Mouse (Mus musculus) c-Kit-positive CD71-positive TER-119-positive erythroid progenitor cells, embryonic 14.5 days (primary cell): Measurements from ENCODE around the gene Chmp6.
A peak's percentile ranks its signal among the peaks of the same experiment; 100 is the strongest.

Experiments
- DNase-seq: peaks from one replicate; pipeline ENCODE4 v3.0.0-alpha.2; 2013; ENCODE audit warnings: low spot score

The Chmp6 gene

GRCm38 (mm10) chr11:119913291-119913934 lies at the start of gene Chmp6:
Chmp6 (plus strand) TSS chr11:119913441.
- DNase-seq: peak; percentile 73

DNA sequence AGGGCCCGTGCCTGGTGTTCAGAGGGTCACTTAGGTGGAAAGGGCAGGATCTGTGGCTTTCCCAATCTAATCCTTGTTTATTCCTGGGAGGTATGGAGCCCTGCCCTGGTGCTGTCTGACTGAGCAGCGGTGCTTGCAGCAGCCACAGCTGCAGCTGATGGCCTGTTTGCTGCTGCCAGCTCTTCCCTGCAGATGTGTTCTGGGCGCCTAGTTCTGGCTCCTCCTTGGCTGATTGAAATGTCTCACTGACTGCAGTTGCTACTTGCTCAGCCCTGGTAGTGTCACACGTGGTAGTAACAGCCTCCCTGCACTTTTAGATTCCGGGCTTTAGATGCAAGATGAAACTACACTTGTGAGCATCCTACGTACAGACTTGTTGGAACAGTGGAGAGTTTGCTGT lies 46.4 kb upstream of the Chmp6 start:
- no peak for DNase-seq

- no peak for DNase-seq
Observed at GRCm38 (mm10) chr11:119868138-119868537, 45.1 kb upstream of the Chmp6 start.

DNA sequence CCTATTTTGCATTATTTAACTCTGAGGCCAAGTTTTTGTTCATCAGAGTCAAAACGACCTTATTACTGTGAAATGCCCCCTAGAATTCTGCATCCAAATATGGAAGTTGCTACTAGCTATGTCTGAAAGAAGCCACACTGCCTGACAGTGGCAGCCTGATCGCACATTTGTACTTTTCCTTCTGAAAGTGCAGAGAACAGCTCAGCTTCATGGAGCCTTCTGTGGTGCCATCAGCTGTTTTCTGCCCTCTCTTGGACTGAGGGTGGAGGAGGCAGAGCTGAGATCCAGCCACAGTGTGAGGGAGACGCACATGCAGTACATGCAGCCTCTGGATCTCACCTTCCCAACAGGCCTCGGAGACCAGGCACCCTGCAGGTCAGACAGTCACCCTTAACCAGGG lies 44.7 kb upstream of the Chmp6 start:
- DNase-seq: no peak

DNA sequence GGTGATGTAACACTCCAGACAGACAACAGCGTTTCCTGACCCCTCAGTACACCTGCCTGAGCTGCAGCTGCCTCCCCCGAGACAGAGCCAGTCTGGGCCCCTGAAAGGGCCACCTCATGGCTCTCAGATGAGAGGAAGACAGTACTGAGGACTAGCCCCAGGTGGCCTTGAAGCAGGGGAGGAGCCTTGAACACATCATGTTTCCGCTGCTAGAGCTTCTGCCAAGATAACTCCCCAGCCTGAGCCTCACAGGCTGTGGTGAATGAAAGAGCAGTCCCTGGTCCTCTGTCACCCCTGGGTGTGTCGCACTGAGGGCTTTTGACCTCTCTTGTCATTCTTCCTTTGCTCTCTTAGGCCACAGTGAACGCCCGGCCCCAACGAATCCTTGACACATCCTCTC lies 42.1 kb upstream of the Chmp6 start:
- no peak for DNase-seq

DNA sequence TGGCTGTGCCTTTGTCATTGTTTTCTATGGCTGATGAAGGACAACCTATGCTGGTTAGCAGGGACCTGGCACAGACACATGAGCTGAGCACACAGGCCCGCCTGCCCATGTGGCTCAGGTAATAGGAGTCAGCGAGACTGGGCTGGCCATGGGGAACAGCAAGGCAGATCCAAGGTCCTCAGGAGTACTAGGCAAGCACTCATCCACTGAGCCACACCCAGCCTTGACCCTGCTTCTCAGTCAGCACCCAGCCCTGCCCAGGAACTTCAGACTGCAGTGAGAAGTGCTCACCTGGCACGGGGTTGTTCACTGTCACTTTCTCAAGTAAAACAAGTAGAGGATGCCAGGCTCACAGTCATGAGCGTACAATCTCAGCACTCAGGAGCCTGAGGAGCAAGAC lies 39.6 kb upstream of the Chmp6 start:
- no peak for DNase-seq

GRCm38 (mm10) chr11:119874841-119875240 lies 38.4 kb upstream of the Chmp6 start:
- no peak for DNase-seq

GRCm38 (mm10) chr11:119875685-119876084 lies 37.6 kb upstream of the Chmp6 start:
- DNase-seq: no peak

DNA sequence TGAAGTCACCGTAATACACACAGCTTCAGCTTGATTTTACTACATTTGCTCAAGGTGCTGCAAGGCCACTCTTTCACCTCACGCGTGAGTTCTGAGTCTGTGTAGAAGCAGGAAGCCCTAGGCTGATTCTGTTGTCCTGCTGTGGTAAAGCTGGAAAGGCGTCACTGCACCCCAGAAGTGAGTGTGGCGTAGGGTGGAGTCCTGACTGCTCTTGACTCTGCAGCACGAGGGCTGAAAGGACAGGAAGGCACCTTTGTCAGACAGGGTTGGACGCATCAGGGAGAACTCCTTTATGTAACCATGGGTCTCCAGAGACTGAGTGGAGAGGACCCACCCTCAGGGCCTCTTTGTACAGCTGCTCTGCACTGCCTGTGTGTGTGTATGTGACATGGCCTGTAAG lies 36.1 kb upstream of the Chmp6 start:
- DNase-seq: no peak

GRCm38 (mm10) chr11:119879573-119879972 lies 33.7 kb upstream of the Chmp6 start:
- DNase-seq: no peak

GRCm38 (mm10) chr11:119883646-119884045 lies 29.6 kb upstream of the Chmp6 start:
- no peak for DNase-seq

- DNase-seq: no peak
Observed at GRCm38 (mm10) chr11:119889966-119890365, 23.3 kb upstream of the Chmp6 start.

GRCm38 (mm10) chr11:119891601-119892215 lies 21.5 kb upstream of the Chmp6 start:
- no peak for DNase-seq

- DNase-seq: no peak
Observed at GRCm38 (mm10) chr11:119893667-119894236, 19.5 kb upstream of the Chmp6 start.

DNA sequence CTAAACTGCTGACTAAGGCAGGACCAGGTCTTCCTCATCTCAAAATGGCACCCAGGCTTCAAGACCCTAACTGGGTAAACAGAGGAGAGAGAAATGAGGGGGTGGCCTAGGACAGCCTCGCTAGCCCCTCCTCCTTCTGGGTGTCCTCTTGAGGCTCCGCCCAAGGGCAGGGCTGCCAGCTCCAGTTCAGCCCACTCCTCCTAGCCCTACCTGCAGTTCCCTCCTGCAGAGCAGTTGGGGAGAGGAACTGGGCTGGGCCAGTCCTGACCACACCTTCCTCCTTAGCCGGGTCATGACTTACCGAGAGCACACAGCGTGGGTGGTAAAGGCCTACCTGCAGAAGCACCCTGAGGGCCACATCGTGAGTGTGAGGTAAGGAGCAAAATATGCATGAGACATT lies 18.6 kb upstream of the Chmp6 start:
- DNase-seq: no peak

- DNase-seq: no peak
Observed at GRCm38 (mm10) chr11:119897041-119897440, 16.2 kb upstream of the Chmp6 start.

GRCm38 (mm10) chr11:119898976-119899375 lies 14.3 kb upstream of the Chmp6 start:
- DNase-seq: no peak

- no peak for DNase-seq
Observed at GRCm38 (mm10) chr11:119901174-119901573, 12.1 kb upstream of the Chmp6 start.

GRCm38 (mm10) chr11:119902891-119903290 lies 10.3 kb upstream of the Chmp6 start:
- DNase-seq: no peak

GRCm38 (mm10) chr11:119904621-119905286 lies 8.5 kb upstream of the Chmp6 start:
- DNase-seq: peak; percentile 47

- no peak for DNase-seq
Observed at GRCm38 (mm10) chr11:119905794-119906193, 7.4 kb upstream of the Chmp6 start.

DNA sequence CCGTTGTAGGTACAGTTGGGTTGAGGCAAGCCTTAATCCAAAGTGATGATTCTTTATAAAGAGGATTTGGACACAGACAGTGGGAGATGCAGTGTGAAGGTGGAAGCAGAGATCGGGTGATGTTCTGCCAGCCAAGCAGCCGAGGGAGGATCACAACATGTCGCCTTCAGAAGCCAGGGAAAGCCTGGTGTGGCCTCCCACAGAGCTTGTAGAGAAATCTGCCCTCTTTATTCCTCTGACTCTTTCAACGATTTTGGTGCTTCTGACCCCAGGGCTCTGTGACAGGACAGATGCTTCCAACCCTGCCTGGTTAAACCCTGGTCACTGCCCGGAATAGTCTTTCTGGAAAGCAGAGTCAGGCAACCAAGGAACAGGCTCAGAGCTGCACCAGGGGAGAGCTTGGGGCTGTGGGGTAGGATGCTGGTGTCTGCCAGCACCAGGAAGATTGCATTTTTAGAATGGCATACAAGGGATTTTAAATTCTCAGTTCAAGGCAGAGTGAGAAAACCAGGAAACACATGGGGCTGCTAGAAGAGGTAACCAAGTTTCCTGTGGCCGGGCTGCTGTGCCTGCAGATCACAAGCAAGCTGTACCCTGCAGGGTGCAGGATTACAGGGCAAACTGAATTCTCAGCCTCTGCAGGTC lies 6.1 kb upstream of the Chmp6 start:
- no peak for DNase-seq

DNA sequence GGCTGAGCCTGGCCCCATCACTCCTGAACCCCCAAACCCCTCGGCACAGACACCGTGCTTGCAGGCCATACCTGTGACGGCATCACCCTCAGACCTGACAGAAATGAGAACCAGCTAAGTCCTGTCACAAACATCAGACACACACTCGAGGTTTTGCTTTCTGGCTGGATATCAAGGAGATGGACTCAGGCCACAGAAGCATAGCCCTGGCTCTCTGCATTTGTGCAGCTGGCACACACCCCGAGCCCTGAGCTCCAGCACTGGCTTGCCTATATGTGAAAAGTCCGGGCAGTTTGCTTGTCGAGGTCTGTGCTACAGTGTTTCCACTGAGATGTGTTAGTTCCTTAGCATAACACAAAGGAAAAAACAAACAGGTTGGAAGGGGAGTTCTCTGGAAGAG lies 5.5 kb upstream of the Chmp6 start:
- no peak for DNase-seq
